Mouse (Mus musculus) stomach, postnatal 0 days (tissue): ENCODE results near the gene Srrm3.

Experiments used
- CTCF ChIP-seq: IDR thresholded peaks from 2 replicates; pipeline ENCODE4 v1.5.1; 2016; ENCODE audit warnings: antibody characterized with exemption, low read depth, mild to moderate bottlenecking, moderate library complexity
- EP300 ChIP-seq: optimal IDR thresholded peaks from 2 replicates; pipeline ENCODE3; 2016; ENCODE audit warnings: antibody characterized with exemption

GRCm38 (mm10) chr5:135851024-135851423 lies 44.3 kb downstream of the Srrm3 start:
- TF ChIP-seq CTCF (no peak), EP300 (no peak)
